Mouse (Mus musculus) embryonic facial prominence, embryonic 11.5 days (tissue): ENCODE measurements at regions not wholly inside any gene's neighbourhood (a gene's known extent, or its start where the extent isn't known, plus 50 kb on each side); places are given as distances from the start of the nearest gene placed in this dataset.

Experiments
- ATAC-seq: fragments of 200-750 bp; cut with Nextera tagmentation; replicated peaks from 2 replicates; pipeline ENCODE4 v1.8.0; 2017; ENCODE audit warnings: low read depth; ENCODE audit not compliant: insufficient number of reproducible peaks, low FRiP score, low TSS enrichment
- DNase-seq: peaks from one replicate; pipeline ENCODE4 v3.0.0-alpha.2; 2015; ENCODE audit warnings: low spot score
- H3K27ac ChIP-seq: fragments of 300-500 bp; sonication (generic); replicated peaks from 2 replicates; pipeline ENCODE4 v1.5.1; 2014; ENCODE audit warnings: mild to moderate bottlenecking, low read depth, low read length, control low read depth
- H3K27me3 ChIP-seq: fragments of 300-500 bp; sonication (generic); 2 replicates; pipeline ENCODE4 v1.6.1; 2014; ENCODE audit warnings: mild to moderate bottlenecking, low read length, moderate library complexity, mixed read lengths; ENCODE audit not compliant: control insufficient read depth, insufficient read depth
- H3K36me3 ChIP-seq: fragments of 300-500 bp; sonication (generic); replicated peaks from 2 replicates; pipeline ENCODE4 v1.6.1; 2014; ENCODE audit warnings: low read depth, mild to moderate bottlenecking, low read length, moderate library complexity, mixed read lengths; ENCODE audit not compliant: control insufficient read depth, insufficient read depth
- H3K4me1 ChIP-seq: fragments of 300-500 bp; sonication (generic); 2 replicates; pipeline ENCODE4 v1.6.1; 2014; ENCODE audit warnings: low read length, mixed read lengths; ENCODE audit not compliant: control insufficient read depth, insufficient read depth
- H3K4me2 ChIP-seq: fragments of 300-500 bp; sonication (generic); 2 replicates; pipeline ENCODE4 v1.6.1; 2014; ENCODE audit warnings: low read depth, mild to moderate bottlenecking, control low read depth, low read length, moderate library complexity
- H3K4me3 ChIP-seq: fragments of 300-500 bp; sonication (generic); 2 replicates; pipeline ENCODE4 v1.5.1; 2014; ENCODE audit warnings: low read depth, low read length, control low read depth
- H3K9ac ChIP-seq: fragments of 300-500 bp; sonication (generic); replicated peaks from 2 replicates; pipeline ENCODE4 v1.6.1; 2014; ENCODE audit warnings: mild to moderate bottlenecking, control low read depth, low read length
- H3K9me3 ChIP-seq: fragments of 300-500 bp; sonication (generic); replicated peaks from 2 replicates; pipeline ENCODE4 v1.6.1; 2016; ENCODE audit warnings: mild to moderate bottlenecking, low read length, inconsistent platforms, mixed read lengths; ENCODE audit not compliant: control insufficient read depth
- WGBS: fragments of 180-500 bp; shearing (Covaris S2); extraction: QIAGEN DNeasy Blood & Tissue Kit; methylation state at CpG from one replicate; pipeline ENCODE4 v1.1.7; 2014; 5-methylcytosine and 5-hydroxymethylcytosine counted together

GRCm38 (mm10) chr10:23526796-23527195 lies 176.2 kb upstream of the Eya4 start:
- Histone ChIP-seq H3K36me3 (no peaks in the 10 kb centered on the region), H3K4me1 (no peaks in the 10 kb centered on the region)
- no peak for DNase-seq

DNA sequence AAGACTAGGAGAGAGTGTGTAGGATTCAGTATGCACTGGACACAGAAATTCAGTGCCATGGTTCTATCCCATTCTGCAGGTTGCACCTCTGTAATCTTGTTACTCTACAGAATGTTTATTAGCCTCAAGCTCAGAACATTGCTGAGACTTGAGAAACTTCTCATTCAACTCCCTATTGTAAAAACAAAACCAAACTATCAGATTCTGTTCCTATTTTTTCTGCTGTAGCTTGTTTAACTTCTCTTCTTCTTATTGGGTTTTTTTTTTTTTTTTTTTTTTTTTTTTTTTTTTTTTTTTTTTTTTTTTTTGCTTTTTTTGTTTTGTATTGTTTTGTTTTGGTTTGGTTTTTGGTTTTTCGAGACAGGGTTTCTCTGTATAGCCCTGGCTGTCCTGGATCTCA lies 172.1 kb upstream of the Eya4 start:
- no peaks in the 10 kb centered on the region for H3K4me1 ChIP-seq
- no peaks in the 10 kb centered on the region for H3K27me3 ChIP-seq
- no peaks in the 10 kb centered on the region for H3K36me3 ChIP-seq
- H3K4me2 ChIP-seq: no peak overlapping the region
- no peak overlapping the region for H3K27ac ChIP-seq
- ATAC-seq: no peak
- DNase-seq: no peak
- H3K9ac ChIP-seq: no peak overlapping the region
- WGBS: 55% methylated on average over 1 of the region's 1 CpGs
- H3K9me3 ChIP-seq: no peaks in the 10 kb centered on the region
- H3K4me3 ChIP-seq: no peak overlapping the region

More at GRCm38 (mm10) chr10:23526796-23527195, 176.2 kb upstream of the Eya4 start:
- Histone ChIP-seq H3K4me2 (no peak overlapping the region), H3K27ac (no peak overlapping the region), H3K9ac (no peak overlapping the region), H3K9me3 (no peaks in the 10 kb centered on the region), H3K27me3 (no peaks in the 10 kb centered on the region), H3K4me3 (no peak overlapping the region)
- no peak for ATAC-seq

DNA sequence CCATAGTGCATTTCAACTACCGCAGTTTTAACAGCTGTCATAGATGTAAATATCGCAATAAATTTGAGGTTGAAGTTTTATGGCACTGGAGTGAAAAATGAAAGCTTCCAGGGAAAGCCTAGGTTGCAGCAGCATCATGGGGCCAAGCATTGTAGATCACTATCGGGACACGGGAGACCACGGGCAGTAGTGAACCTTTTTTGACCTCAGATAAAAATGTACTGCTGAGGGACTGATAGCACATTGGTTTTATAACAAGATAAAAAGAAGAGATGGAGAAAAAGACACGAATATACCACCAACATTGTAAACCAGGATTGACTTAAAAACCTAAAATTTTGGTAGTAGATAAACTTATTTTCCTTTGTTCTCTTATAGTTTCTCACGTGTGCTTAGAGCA lies 143.1 kb upstream of the Eya4 start:
- Histone ChIP-seq H3K36me3 (no peaks in the 10 kb centered on the region), H3K9ac (no peak overlapping the region), H3K27ac (no peak overlapping the region), H3K4me3 (no peak overlapping the region), H3K4me2 (no peak overlapping the region), H3K9me3 (no peaks in the 10 kb centered on the region), H3K27me3 (no peaks in the 10 kb centered on the region), H3K4me1 (no peaks in the 10 kb centered on the region)
- DNase-seq (no peak), ATAC-seq (no peak)
- 86% methylated on average over 7 of the region's 7 CpGs for WGBS

- Histone ChIP-seq H3K36me3 (no peaks in the 10 kb centered on the region), H3K27ac (no peak overlapping the region), H3K4me3 (no peak overlapping the region), H3K4me2 (no peak overlapping the region), H3K4me1 (no peaks in the 10 kb centered on the region), H3K9ac (no peak overlapping the region), H3K9me3 (no peaks in the 10 kb centered on the region), H3K27me3 (no peaks in the 10 kb centered on the region)
- 80% methylated on average over 5 of the region's 5 CpGs for WGBS
- DNase-seq (no peak), ATAC-seq (no peak)
These were observed 142.4 kb upstream of the Eya4 start for GRCm38 (mm10) chr10:23492971-23493370.

GRCm38 (mm10) chr10:23488996-23489395 lies 138.4 kb upstream of the Eya4 start:
- 41% methylated on average over 3 of the region's 3 CpGs for WGBS
- DNase-seq: peak; percentile 78

GRCm38 (mm10) chr10:23480474-23480873 lies 129.9 kb upstream of the Eya4 start:
- Histone ChIP-seq H3K9me3 (no peaks in the 10 kb centered on the region), H3K36me3 (no peaks in the 10 kb centered on the region), H3K4me1 (no peaks in the 10 kb centered on the region), H3K4me3 (no peak overlapping the region), H3K4me2 (no peak overlapping the region), H3K27me3 (no peaks in the 10 kb centered on the region), H3K27ac (no peak overlapping the region), H3K9ac (no peak overlapping the region)
- ATAC-seq: no peak
- DNase-seq: no peak

More at GRCm38 (mm10) chr10:23488996-23489395, 138.4 kb upstream of the Eya4 start:
- Histone ChIP-seq H3K4me1 (no peaks in the 10 kb centered on the region), H3K4me3 (no peak overlapping the region), H3K27ac (no peak overlapping the region), H3K9me3 (no peaks in the 10 kb centered on the region), H3K36me3 (no peaks in the 10 kb centered on the region), H3K27me3 (no peaks in the 10 kb centered on the region), H3K9ac (no peak overlapping the region), H3K4me2 (no peak overlapping the region)
- ATAC-seq: no peak

- Histone ChIP-seq H3K36me3 (no peaks in the 10 kb centered on the region), H3K27me3 (no peaks in the 10 kb centered on the region), H3K9ac (no peak overlapping the region), H3K4me1 (no peaks in the 10 kb centered on the region), H3K4me2 (no peak overlapping the region), H3K4me3 (no peak overlapping the region), H3K9me3 (no peaks in the 10 kb centered on the region), H3K27ac (no peak overlapping the region)
- DNase-seq (no peak), ATAC-seq (no peak)
- WGBS: 85% methylated on average over 2 of the region's 2 CpGs
These were observed 128.3 kb upstream of the Eya4 start for GRCm38 (mm10) chr10:23478902-23479301.

DNA sequence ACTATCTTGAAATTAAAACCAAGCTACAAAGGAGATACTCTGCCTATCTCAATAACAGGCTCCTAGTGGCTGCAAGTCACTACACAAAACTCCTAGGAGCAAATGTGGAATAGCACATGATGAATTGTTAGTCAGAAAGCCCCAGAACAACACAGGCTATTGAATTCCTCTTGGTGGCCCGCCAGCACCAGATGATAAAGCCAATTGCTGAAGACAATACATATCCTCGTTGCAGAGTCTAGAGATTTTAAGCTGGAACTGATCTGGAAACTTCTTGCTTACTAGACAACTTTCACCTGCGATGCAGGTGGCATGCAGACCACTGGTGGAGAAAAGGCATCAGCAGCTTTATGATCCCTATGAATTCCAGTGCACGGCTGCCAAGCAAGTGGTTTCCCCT lies 126.5 kb upstream of the Eya4 start:
- 84% methylated on average over 4 of the region's 4 CpGs for WGBS
- Histone ChIP-seq H3K4me2 (no peak overlapping the region), H3K9ac (no peak overlapping the region), H3K27me3 (no peaks in the 10 kb centered on the region), H3K4me1 (no peaks in the 10 kb centered on the region), H3K36me3 (no peaks in the 10 kb centered on the region), H3K27ac (no peak overlapping the region), H3K4me3 (no peak overlapping the region), H3K9me3 (no peaks in the 10 kb centered on the region)
- ATAC-seq (no peak), DNase-seq (no peak)
